34 mouse cellular contexts compared by ENCODE assay signal in the genomic region with DNA sequence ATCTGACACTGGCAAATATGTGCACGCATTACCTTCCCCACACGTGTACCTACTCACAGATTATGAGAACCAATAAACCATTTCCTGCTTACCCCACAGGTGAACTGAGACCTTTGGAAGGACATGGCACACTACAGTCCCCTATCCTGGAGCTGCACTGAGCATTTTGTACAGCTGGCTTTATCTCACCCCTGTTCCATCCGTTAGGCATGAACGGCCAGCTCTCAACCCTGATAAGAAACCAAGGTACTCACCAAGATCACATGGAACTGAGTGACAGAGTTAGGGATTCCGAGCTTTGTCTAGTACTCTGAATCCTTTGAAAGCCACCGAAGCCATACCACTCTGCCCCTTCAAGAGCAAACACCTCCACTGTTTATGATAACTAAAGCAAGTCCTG.
"Had no signal": no experiment of that assay in that cellular context is flagged by ENCODE, and none has a peak within 500 bp of the region (broad histone marks: within the 10 kb centered on the region; RNA-seq: fewer than 3 reads in every experiment).

No protein-coding gene starts in this region.

- H3K4me1 ChIP-seq: heart, embryonic 10.5 days; heart, embryonic 12.5 days; heart, embryonic 13.5 days; heart, embryonic 15.5 days; hindbrain, embryonic 15.5 days; intestine, embryonic 15.5 days; kidney, embryonic 15.5 days had no signal

- H3K4me2 ChIP-seq: heart, embryonic 11.5 days; heart, embryonic 12.5 days; heart, embryonic 13.5 days; heart, embryonic 15.5 days; hindbrain, embryonic 12.5 days; hindbrain, embryonic 13.5 days; hindbrain, embryonic 14.5 days; hindbrain, embryonic 15.5 days; intestine, embryonic 15.5 days; kidney, embryonic 15.5 days had no signal

- H3K4me3 ChIP-seq: heart, embryonic 10.5 days; heart, embryonic 12.5 days; heart, embryonic 13.5 days; heart, embryonic 15.5 days; hindbrain, embryonic 10.5 days; hindbrain, embryonic 12.5 days; hindbrain, embryonic 13.5 days; hindbrain, embryonic 15.5 days; intestine, embryonic 15.5 days; kidney, embryonic 15.5 days; layer of hippocampus, adult 2 months had no signal

- H3K9ac ChIP-seq: heart, embryonic 12.5 days; heart, embryonic 13.5 days; heart, embryonic 15.5 days; hindbrain, embryonic 12.5 days; hindbrain, embryonic 13.5 days; hindbrain, embryonic 14.5 days; hindbrain, embryonic 15.5 days; intestine, embryonic 15.5 days; kidney, embryonic 15.5 days had no signal

- DNase-seq: heart, postnatal 10 days; heart, postnatal 14 days; heart, postnatal 36 days; heart, postnatal 4 days; kidney, adult 11 months; kidney, adult 2 months; kidney, adult 8-10 months; kidney, adult 9 months; kidney, postnatal 10 days; kidney, postnatal 14 days; kidney, postnatal 25 days; kidney, postnatal 36 days; kidney, postnatal 4 days; layer of hippocampus, adult 9-11 months; layer of hippocampus, postnatal 36 days had no signal

- H3K27ac ChIP-seq: heart, embryonic 10.5 days; heart, embryonic 13.5 days; heart, embryonic 15.5 days; hindbrain, embryonic 10.5 days; hindbrain, embryonic 12.5 days; hindbrain, embryonic 13.5 days; hindbrain, embryonic 14.5 days; hindbrain, embryonic 15.5 days; hindbrain, postnatal 0 days; intestine, embryonic 15.5 days; kidney, embryonic 15.5 days; kidney, postnatal 0 days; layer of hippocampus, adult 2 months had no signal

- H3K36me3 ChIP-seq: heart, embryonic 10.5 days; heart, embryonic 12.5 days; heart, embryonic 13.5 days; heart, embryonic 15.5 days; hindbrain, embryonic 10.5 days; hindbrain, embryonic 12.5 days; hindbrain, embryonic 13.5 days; hindbrain, embryonic 15.5 days; intestine, embryonic 15.5 days; kidney, embryonic 15.5 days had no signal

- H3K27me3 ChIP-seq: hindbrain, embryonic 15.5 days; intestine, embryonic 15.5 days had no signal

- H3K9me3 ChIP-seq: heart, embryonic 10.5 days; heart, embryonic 12.5 days; heart, embryonic 13.5 days; heart, embryonic 15.5 days; hindbrain, embryonic 10.5 days; hindbrain, embryonic 12.5 days; hindbrain, embryonic 13.5 days; hindbrain, embryonic 15.5 days; intestine, embryonic 15.5 days; kidney, embryonic 15.5 days had no signal

- ATAC-seq: hindbrain, embryonic 16.5 days; hindbrain, postnatal 0 days; inflammation-experienced regulatory T-cells, adult 6 months; intestine, embryonic 15.5 days; intestine, embryonic 16.5 days; intestine, postnatal 0 days had no signal
